Mouse (Mus musculus) testis, postnatal 10 days (tissue): Measurements from ENCODE around the gene Cpm.

Experiments used
- DNase-seq: peaks from one replicate; pipeline ENCODE4 v3.0.0; 2021; ENCODE audit warnings: low spot score

Gene Cpm

GRCm38 (mm10) chr10:117620934-117621501 is 8.3 kb upstream of the Cpm start:
- no peak for DNase-seq

GRCm38 (mm10) chr10:117621616-117622533 is 7.4 kb upstream of the Cpm start:
- no peak for DNase-seq

GRCm38 (mm10) chr10:117623358-117623757 is 5.9 kb upstream of the Cpm start:
- DNase-seq, result no peak

- no peak for DNase-seq
Observed at GRCm38 (mm10) chr10:117624222-117624621, 5.1 kb upstream of the Cpm start.

- DNase-seq, result no peak
Observed at GRCm38 (mm10) chr10:117624655-117625497, 4.4 kb upstream of the Cpm start.

GRCm38 (mm10) chr10:117625500-117626296 is 3.6 kb upstream of the Cpm start:
- no peak for DNase-seq

GRCm38 (mm10) chr10:117626297-117626613 is 3.0 kb upstream of the Cpm start:
- DNase-seq, result no peak

- no peak for DNase-seq
Observed at GRCm38 (mm10) chr10:117626840-117627615, 2.3 kb upstream of the Cpm start.

- no peak for DNase-seq
Observed at GRCm38 (mm10) chr10:117627616-117627930, 1.7 kb upstream of the Cpm start.

GRCm38 (mm10) chr10:117627949-117628348 is 1.4 kb upstream of the Cpm start:
- DNase-seq, result no peak

- DNase-seq, result no peak
Observed at GRCm38 (mm10) chr10:117628363-117629168, 734 bp upstream of the Cpm start.

- DNase-seq, result no peak
Observed at GRCm38 (mm10) chr10:117630176-117630575, 876 bp downstream of the Cpm start.

- DNase-seq, result no peak
Observed at GRCm38 (mm10) chr10:117630810-117631209, 1.5 kb downstream of the Cpm start.

GRCm38 (mm10) chr10:117631562-117632259 is 2.4 kb downstream of the Cpm start:
- no peak for DNase-seq

GRCm38 (mm10) chr10:117632394-117632793 is 3.1 kb downstream of the Cpm start:
- DNase-seq, result no peak

GRCm38 (mm10) chr10:117633564-117634208 is 4.4 kb downstream of the Cpm start:
- no peak for DNase-seq

GRCm38 (mm10) chr10:117634323-117635030 is 5.2 kb downstream of the Cpm start:
- no peak for DNase-seq

- DNase-seq, result no peak
Observed at GRCm38 (mm10) chr10:117635078-117635771, 5.9 kb downstream of the Cpm start.
